Mouse (Mus musculus): ENCODE data around the gene Pnp. TPM values are rescaled to one million over a fixed set of nuclear protein-coding genes. Genes with fewer than 3 reads are reported as not detected.
"Not testable (repeated sequence)": the region's sequence is repeated elsewhere in the genome, so short reads cannot be mapped to it uniquely, and the experiment has no call there.

Pnp gene
- polyA plus RNA-seq, 1 experiment from 2014 or later, result 51.5 TPM

GRCm38 (mm10) chr14:50938940-50939339 is 8.1 kb downstream of the Pnp start:
- Histone ChIP-seq H3K4me2 (ENCODE audit: low read depth, low read length) (no peak overlapping the region), H3K9me3 (ENCODE audit: control insufficient read depth, low read length) (no peaks in the 10 kb centered on the region), H3K9ac (ENCODE audit: low read depth, low read length) (no peak overlapping the region), H3K36me3 (ENCODE audit: control insufficient read depth, insufficient read depth, low read length) (no peaks in the 10 kb centered on the region), H3K4me3 (ENCODE audit: low read depth, low read length) (no peak overlapping the region), H3K27me3 (replicated peaks; ENCODE audit: control insufficient read depth, insufficient read depth, low read length) (no peaks in the 10 kb centered on the region), H3K27ac (replicated peaks; ENCODE audit: low read depth, low read length) (no peak overlapping the region), H3K4me1 (ENCODE audit: control insufficient read depth, insufficient read depth, low read length) (no peaks in the 10 kb centered on the region)
- 48% methylated on average over 2 of the region's 2 CpGs for WGBS
- DNase-seq (ENCODE audit: low spot score) (no peak), ATAC-seq (ENCODE audit: low read depth) (no peak)

DNA sequence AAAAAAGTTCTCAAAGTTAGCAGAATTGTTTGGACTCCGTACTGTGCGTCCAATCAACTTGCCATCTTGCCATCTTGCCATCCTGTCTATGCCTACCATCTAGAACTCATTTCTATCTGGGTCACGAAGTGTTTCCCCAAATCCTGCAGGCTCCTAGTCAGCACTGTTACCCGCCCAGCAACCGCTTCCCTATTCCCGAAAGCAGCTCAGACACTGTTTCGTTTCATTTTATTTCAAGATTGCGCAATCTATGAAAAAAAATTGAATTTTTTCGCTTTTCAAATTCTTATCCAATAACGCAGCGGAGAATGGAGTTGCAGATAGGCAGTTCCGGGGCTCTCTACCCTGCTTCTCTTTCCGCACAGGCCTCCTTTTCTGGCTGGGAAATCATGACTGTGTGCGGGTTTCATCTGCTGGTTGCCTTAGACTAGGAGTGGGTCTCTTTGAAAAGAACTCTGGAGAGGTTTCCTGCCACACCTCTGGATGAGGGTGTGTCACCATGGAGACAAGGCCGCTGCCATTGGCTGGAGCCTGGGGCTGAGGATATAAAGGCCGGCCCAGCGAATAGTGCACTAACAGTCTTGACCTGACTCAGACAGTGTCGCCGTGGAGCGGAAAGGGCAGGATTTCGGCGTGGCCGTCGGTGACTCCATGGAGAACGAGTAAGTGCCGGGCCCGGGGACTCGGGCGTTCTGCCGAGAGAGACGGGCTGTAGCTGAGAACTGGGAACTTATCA is 13.2 kb downstream of the Pnp start, which contains the start of gene Gm49342:
Gm49342 (plus strand) TSS at position 586 of the 736 bp plus-strand sequence.
- no peaks in the 10 kb centered on the region for H3K36me3 ChIP-seq (ENCODE audit: control insufficient read depth, insufficient read depth, low read length)
- H3K9me3 ChIP-seq (ENCODE audit: control insufficient read depth, low read length), result no peaks in the 10 kb centered on the region
- H3K27ac ChIP-seq (replicated peaks; ENCODE audit: low read depth, low read length), result peak within 1 kb of the TSS; percentile 88
- H3K4me2 ChIP-seq (ENCODE audit: low read depth, low read length), result peak within 1 kb of the TSS; percentile 66
- peaks cover 4% of the 10 kb centered on the region for H3K4me1 ChIP-seq (ENCODE audit: control insufficient read depth, insufficient read depth, low read length)
- peak within 1 kb of the TSS; percentile 65 for H3K9ac ChIP-seq (ENCODE audit: low read depth, low read length)
- 16% methylated on average over 31 of the region's 31 CpGs for WGBS
- H3K4me3 ChIP-seq (ENCODE audit: low read depth, low read length), result peak within 1 kb of the TSS; percentile 54
- peak; percentile 99 for ATAC-seq (ENCODE audit: low read depth)
- H3K27me3 ChIP-seq (replicated peaks; ENCODE audit: control insufficient read depth, insufficient read depth, low read length), result no peaks in the 10 kb centered on the region
- peak; percentile 97 for DNase-seq (ENCODE audit: low spot score)

- H3K27me3 ChIP-seq (replicated peaks; ENCODE audit: control insufficient read depth, insufficient read depth, low read length); H3K4me1 ChIP-seq (ENCODE audit: control insufficient read depth, insufficient read depth, low read length); H3K9me3 ChIP-seq (ENCODE audit: control insufficient read depth, low read length); H3K36me3 ChIP-seq (ENCODE audit: control insufficient read depth, insufficient read depth, low read length): not testable (repeated sequence)
- H3K4me3 ChIP-seq (ENCODE audit: low read depth, low read length), result peak overlapping the region; percentile 54
- DNase-seq (ENCODE audit: low spot score), result peak; percentile 52
- peak overlapping the region; percentile 66 for H3K4me2 ChIP-seq (ENCODE audit: low read depth, low read length)
- H3K27ac ChIP-seq (replicated peaks; ENCODE audit: low read depth, low read length), result peak overlapping the region; percentile 88
- peak overlapping the region; percentile 65 for H3K9ac ChIP-seq (ENCODE audit: low read depth, low read length)
- ATAC-seq (ENCODE audit: low read depth), result peak; percentile 97
- WGBS, result under 1% methylated on average over 15 of the region's 15 CpGs
Measured at GRCm38 (mm10) chr14:50944668-50945033, 13.8 kb downstream of the Pnp start.

GRCm38 (mm10) chr14:50945081-50945480 is 14.2 kb downstream of the Pnp start:
- WGBS, result 10% methylated on average over 6 of the region's 6 CpGs
- DNase-seq (ENCODE audit: low spot score); ATAC-seq (ENCODE audit: low read depth); H3K9me3 ChIP-seq (ENCODE audit: control insufficient read depth, low read length); H3K36me3 ChIP-seq (ENCODE audit: control insufficient read depth, insufficient read depth, low read length); H3K27me3 ChIP-seq (replicated peaks; ENCODE audit: control insufficient read depth, insufficient read depth, low read length); H3K4me1 ChIP-seq (ENCODE audit: control insufficient read depth, insufficient read depth, low read length): not testable (repeated sequence)
- H3K4me2 ChIP-seq (ENCODE audit: low read depth, low read length), result peak overlapping the region; percentile 66
- H3K27ac ChIP-seq (replicated peaks; ENCODE audit: low read depth, low read length), result peak overlapping the region; percentile 88
- peak overlapping the region; percentile 65 for H3K9ac ChIP-seq (ENCODE audit: low read depth, low read length)
- peak overlapping the region; percentile 54 for H3K4me3 ChIP-seq (ENCODE audit: low read depth, low read length)

DNA sequence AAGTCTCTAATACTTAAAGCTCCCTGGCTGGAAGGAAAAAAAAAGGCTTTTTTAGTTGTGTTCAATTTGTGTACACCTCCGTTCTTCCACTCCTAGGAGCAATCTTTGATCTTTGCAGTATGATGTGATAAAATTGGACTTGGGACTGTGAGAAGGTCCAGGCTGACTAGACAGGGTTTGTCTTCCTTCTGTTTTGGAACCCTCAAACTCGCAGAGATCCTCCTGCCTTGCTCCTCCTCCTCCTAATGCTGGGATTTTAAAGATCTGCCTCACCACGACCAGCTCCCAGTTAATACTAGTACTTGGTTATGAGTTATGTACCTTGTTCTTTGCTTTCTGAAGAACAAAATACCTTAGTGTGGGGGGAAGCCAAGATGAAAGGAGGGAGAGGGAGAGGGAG is 14.6 kb downstream of the Pnp start:
- not testable (repeated sequence) for DNase-seq (ENCODE audit: low spot score); H3K4me1 ChIP-seq (ENCODE audit: control insufficient read depth, insufficient read depth, low read length); H3K27ac ChIP-seq (replicated peaks; ENCODE audit: low read depth, low read length); H3K36me3 ChIP-seq (ENCODE audit: control insufficient read depth, insufficient read depth, low read length); H3K9me3 ChIP-seq (ENCODE audit: control insufficient read depth, low read length); H3K27me3 ChIP-seq (replicated peaks; ENCODE audit: control insufficient read depth, insufficient read depth, low read length); ATAC-seq (ENCODE audit: low read depth)
- H3K4me2 ChIP-seq (ENCODE audit: low read depth, low read length), result peak overlapping the region; percentile 66
- peak overlapping the region; percentile 65 for H3K9ac ChIP-seq (ENCODE audit: low read depth, low read length)
- H3K4me3 ChIP-seq (ENCODE audit: low read depth, low read length), result peak overlapping the region; percentile 54
- 30% methylated on average over 3 of the region's 3 CpGs for WGBS

DNA sequence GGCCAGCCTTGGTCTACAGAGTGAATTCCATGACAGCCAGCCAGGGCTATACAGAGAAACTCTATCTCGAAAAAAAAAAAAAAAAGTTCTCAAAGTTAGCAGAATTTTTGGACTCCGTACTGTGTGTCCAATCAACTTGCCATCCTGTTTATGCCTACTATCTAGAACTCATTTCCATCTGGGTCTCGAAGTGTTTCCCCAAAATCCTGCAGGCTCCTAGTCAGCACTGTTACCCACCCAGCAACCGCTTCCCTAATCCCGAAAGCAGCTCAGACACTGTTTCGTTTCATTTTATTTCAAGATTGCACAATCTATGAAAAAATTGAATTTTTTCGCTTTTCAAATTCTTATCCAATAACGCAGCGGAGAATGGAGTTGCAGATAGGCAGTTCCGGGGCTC is 24.6 kb downstream of the Pnp start:
- H3K4me2 ChIP-seq (ENCODE audit: low read depth, low read length), result no peak overlapping the region
- no peak overlapping the region for H3K4me3 ChIP-seq (ENCODE audit: low read depth, low read length)
- 89% methylated on average over 10 of the region's 10 CpGs for WGBS
- peaks cover 9% of the 10 kb centered on the region; the same call in 1 of the 2 replicates for H3K36me3 ChIP-seq (ENCODE audit: control insufficient read depth, insufficient read depth, low read length)
- no peaks in the 10 kb centered on the region for H3K4me1 ChIP-seq (ENCODE audit: control insufficient read depth, insufficient read depth, low read length)
- H3K27me3 ChIP-seq (replicated peaks; ENCODE audit: control insufficient read depth, insufficient read depth, low read length), result no peaks in the 10 kb centered on the region
- H3K9me3 ChIP-seq (ENCODE audit: control insufficient read depth, low read length), result no peaks in the 10 kb centered on the region
- H3K9ac ChIP-seq (ENCODE audit: low read depth, low read length), result no peak overlapping the region
- DNase-seq (ENCODE audit: low spot score) (no peak), ATAC-seq (ENCODE audit: low read depth) (no peak)
- no peak overlapping the region for H3K27ac ChIP-seq (replicated peaks; ENCODE audit: low read depth, low read length)

- WGBS, result 10% methylated on average over 12 of the region's 19 CpGs
- not testable (repeated sequence) for H3K9me3 ChIP-seq (ENCODE audit: control insufficient read depth, low read length); H3K4me1 ChIP-seq (ENCODE audit: control insufficient read depth, insufficient read depth, low read length); DNase-seq (ENCODE audit: low spot score); H3K27ac ChIP-seq (replicated peaks; ENCODE audit: low read depth, low read length); H3K27me3 ChIP-seq (replicated peaks; ENCODE audit: control insufficient read depth, insufficient read depth, low read length); H3K36me3 ChIP-seq (ENCODE audit: control insufficient read depth, insufficient read depth, low read length)
- Histone ChIP-seq H3K4me3 (ENCODE audit: low read depth, low read length) (peak within 1 kb of the TSS; percentile 14), H3K9ac (ENCODE audit: low read depth, low read length) (peak within 1 kb of the TSS; percentile 40; the same call in 1 of the 2 replicates), H3K4me2 (ENCODE audit: low read depth, low read length) (peak within 1 kb of the TSS; percentile 44; the same call in 1 of the 2 replicates)
- ATAC-seq (ENCODE audit: low read depth), result peak; percentile 90
Measured at GRCm38 (mm10) chr14:50955942-50956508, 25.1 kb downstream of the Pnp start, which contains the start of gene Pnp2. Pnp2 (plus strand) TSS chr14:50955992.

DNA sequence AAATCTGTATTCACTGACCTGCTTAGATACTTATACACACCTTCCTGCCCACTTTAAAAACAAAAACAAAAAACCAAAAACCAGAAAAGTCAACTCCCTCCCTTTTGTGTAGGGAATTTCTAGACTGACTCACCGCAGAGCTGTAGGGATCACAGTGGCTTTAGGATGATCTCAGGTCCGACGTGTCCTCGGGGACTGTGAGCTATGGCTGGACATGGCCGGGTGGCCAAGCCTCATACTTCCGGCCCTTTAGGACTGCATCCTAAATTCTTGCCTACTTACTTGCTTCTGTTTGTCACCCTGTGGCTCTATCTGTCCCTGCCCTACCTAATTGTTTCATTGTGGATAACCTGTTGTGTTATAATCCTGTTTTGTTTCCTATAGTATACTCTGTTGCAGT is 25.8 kb downstream of the Pnp start:
- H3K36me3 ChIP-seq (ENCODE audit: control insufficient read depth, insufficient read depth, low read length); H3K27ac ChIP-seq (replicated peaks; ENCODE audit: low read depth, low read length); H3K9ac ChIP-seq (ENCODE audit: low read depth, low read length); H3K9me3 ChIP-seq (ENCODE audit: control insufficient read depth, low read length); H3K4me3 ChIP-seq (ENCODE audit: low read depth, low read length); DNase-seq (ENCODE audit: low spot score); H3K4me1 ChIP-seq (ENCODE audit: control insufficient read depth, insufficient read depth, low read length); ATAC-seq (ENCODE audit: low read depth); H3K27me3 ChIP-seq (replicated peaks; ENCODE audit: control insufficient read depth, insufficient read depth, low read length); H3K4me2 ChIP-seq (ENCODE audit: low read depth, low read length): not testable (repeated sequence)
- WGBS, result 77% methylated on average over 6 of the region's 6 CpGs

All from embryonic facial prominence, embryonic 14.5 days (tissue).